Mouse (Mus musculus) midbrain, embryonic 11.5 days (tissue): Measurements from ENCODE around the gene Tmem207. TPM values are rescaled to one million over a fixed set of nuclear protein-coding genes. Genes with fewer than 3 reads are reported as not detected.

Experiments
- ATAC-seq: fragments of 200-750 bp; cut with Nextera tagmentation; 2 replicates; pipeline ENCODE4 v1.8.0; 2017; ENCODE audit warnings: moderate TSS enrichment, moderate library complexity; ENCODE audit not compliant: low FRiP score
- DNase-seq: peaks from one replicate; pipeline ENCODE4 v3.0.0; 2015; ENCODE audit warnings: low spot score; ENCODE audit errors: missing footprints
- H3K27ac ChIP-seq: fragments of 300-500 bp; sonication (generic); 2 replicates; pipeline ENCODE4 v1.5.1; 2014; ENCODE audit warnings: low read depth, low read length
- H3K27me3 ChIP-seq: fragments of 300-500 bp; sonication (generic); 2 replicates; pipeline ENCODE4 v1.6.1; 2014; ENCODE audit warnings: mild to moderate bottlenecking, low read length, moderate library complexity, mixed read lengths; ENCODE audit not compliant: control insufficient read depth, insufficient read depth
- H3K36me3 ChIP-seq: fragments of 300-500 bp; sonication (generic); 2 replicates; pipeline ENCODE4 v1.6.1; 2014; ENCODE audit warnings: mild to moderate bottlenecking, low read length, moderate library complexity, mixed read lengths; ENCODE audit not compliant: control insufficient read depth, insufficient read depth
- H3K4me1 ChIP-seq: fragments of 300-500 bp; sonication (generic); 2 replicates; pipeline ENCODE4 v1.6.1; 2014; ENCODE audit warnings: low read length; ENCODE audit not compliant: control insufficient read depth, insufficient read depth
- H3K4me2 ChIP-seq: fragments of 300-500 bp; sonication (generic); 2 replicates; pipeline ENCODE4 v1.6.1; 2014; ENCODE audit warnings: mild to moderate bottlenecking, moderate library complexity
- H3K4me3 ChIP-seq: fragments of 300-500 bp; sonication (generic); 2 replicates; pipeline ENCODE4 v1.5.1; 2014; ENCODE audit warnings: low read depth, low read length
- H3K9ac ChIP-seq: fragments of 300-500 bp; sonication (generic); 2 replicates; pipeline ENCODE4 v1.6.1; 2014; ENCODE audit warnings: low read length
- H3K9me3 ChIP-seq: fragments of 300-500 bp; sonication (generic); 2 replicates; pipeline ENCODE4 v1.6.1; 2016; ENCODE audit warnings: low read length; ENCODE audit not compliant: control insufficient read depth
- WGBS: fragments of 180-500 bp; shearing (Covaris S2); extraction: QIAGEN DNeasy Blood & Tissue Kit; methylation state at CpG from one replicate; pipeline ENCODE4 v1.1.7; 2014; 5-methylcytosine and 5-hydroxymethylcytosine counted together
- polyA plus RNA-seq: library from polyadenylated mRNA; unstranded; fragments of >200 nt; fragmentation: Nextera tagmentation; extraction: Ambion mirVana; gene quantifications from 2 replicates; pipeline ENCODE4 v1.2.1, GENCODE M21; 2014

Gene Tmem207
- polyA plus RNA-seq, 1 experiment from 2014 or later: 0.20 TPM

DNA sequence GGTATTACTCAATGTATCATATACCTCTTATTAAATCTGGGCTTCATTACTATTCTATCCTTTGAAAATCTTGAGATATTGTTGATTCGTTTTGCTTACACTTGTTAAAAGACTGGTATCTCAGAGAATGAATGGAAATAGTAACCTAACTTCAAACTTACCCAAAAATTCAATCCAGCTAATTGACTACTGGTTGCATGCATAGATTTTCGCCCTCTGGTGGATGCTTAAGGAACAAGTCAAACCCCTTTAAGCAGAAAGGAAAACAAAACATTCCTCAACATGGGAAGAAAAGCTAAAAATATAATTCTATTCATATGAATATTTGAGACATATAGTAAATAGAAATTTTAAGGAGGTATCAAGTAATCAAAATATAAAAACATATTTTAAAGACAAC is 30.8 kb downstream of the Tmem207 start:
- ATAC-seq (no peak), DNase-seq (no peak)
- Histone ChIP-seq H3K36me3 (no peaks in the 10 kb centered on the region), H3K4me2 (no peak overlapping the region), H3K27ac (no peak overlapping the region), H3K4me1 (no peaks in the 10 kb centered on the region), H3K27me3 (no peaks in the 10 kb centered on the region), H3K9me3 (no peaks in the 10 kb centered on the region), H3K9ac (no peak overlapping the region), H3K4me3 (no peak overlapping the region)
- WGBS: 9% methylated on average over 2 of the region's 2 CpGs

DNA sequence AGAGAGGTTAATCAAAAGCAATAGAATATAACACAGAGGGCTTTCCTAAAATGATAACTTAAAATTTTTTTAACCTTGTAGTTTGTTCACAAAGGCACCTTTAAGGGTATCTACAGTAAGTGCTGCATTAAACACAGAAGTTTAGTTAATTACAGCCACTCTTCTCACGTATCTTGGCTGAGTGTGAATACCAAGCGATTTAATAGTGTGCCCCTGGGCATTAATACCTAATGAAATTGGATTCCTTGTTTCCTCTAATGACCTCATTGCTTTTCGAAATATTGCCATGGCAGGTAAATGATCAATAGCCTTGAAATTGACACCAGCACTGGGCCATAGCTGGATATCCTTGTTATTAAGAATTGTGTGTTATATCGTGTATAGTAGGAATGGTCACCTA is 55.3 kb downstream of the Tmem207 start:
- ATAC-seq (no peak), DNase-seq (no peak)
- 90% methylated on average over 4 of the region's 4 CpGs for WGBS
- Histone ChIP-seq H3K9me3 (no peaks in the 10 kb centered on the region), H3K9ac (no peak overlapping the region), H3K4me2 (no peak overlapping the region), H3K4me1 (no peaks in the 10 kb centered on the region), H3K4me3 (no peak overlapping the region), H3K36me3 (no peaks in the 10 kb centered on the region), H3K27me3 (no peaks in the 10 kb centered on the region), H3K27ac (no peak overlapping the region)

DNA sequence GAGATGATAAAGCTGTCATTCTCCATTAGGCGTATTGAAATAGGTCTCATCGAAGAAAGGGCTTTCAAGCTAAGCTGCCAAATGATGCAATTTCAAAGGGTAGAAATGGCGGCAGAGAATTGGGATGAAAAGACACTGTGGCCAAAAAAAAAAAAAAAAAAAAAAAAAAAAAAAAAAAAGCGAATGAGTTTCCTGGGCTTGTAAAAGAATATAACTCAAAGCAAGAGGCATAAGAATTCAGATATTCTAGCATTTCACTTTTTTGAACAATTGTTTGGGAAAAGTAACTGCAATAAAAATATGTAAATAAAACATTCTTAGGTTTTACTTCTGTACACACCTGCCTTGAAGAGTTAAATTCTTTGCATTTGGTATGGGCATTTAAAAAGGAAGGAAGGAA is 60.0 kb downstream of the Tmem207 start:
- H3K27me3 ChIP-seq: no peaks in the 10 kb centered on the region
- H3K27ac ChIP-seq: no peak overlapping the region
- H3K4me1 ChIP-seq: no peaks in the 10 kb centered on the region
- 80% methylated on average over 4 of the region's 4 CpGs for WGBS
- H3K36me3 ChIP-seq: no peaks in the 10 kb centered on the region
- no peak overlapping the region for H3K4me2 ChIP-seq
- DNase-seq (no peak), ATAC-seq (no peak)
- H3K9ac ChIP-seq: no peak overlapping the region
- no peaks in the 10 kb centered on the region for H3K9me3 ChIP-seq
- no peak overlapping the region for H3K4me3 ChIP-seq

DNA sequence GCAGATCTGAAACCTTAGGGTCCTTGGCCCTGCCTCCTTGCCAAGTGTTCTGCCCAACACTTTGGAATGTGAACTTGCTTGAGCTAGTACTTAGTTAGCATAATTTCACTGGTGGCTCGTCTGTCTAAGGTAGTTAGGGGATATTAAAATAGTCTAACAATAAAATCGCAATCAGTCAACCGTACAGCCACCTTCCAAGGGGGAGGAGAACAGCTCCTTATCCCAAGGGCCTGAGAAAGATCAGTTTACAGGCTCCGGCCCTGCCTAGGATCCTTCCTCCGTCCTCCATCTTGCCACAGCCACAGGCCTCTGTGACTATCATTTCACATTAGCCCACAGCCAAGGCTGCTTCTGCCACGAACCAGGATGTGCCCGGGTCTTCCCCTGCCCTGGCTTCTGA is 63.7 kb downstream of the Tmem207 start, which contains the start of gene Cldn16:
Cldn16 (plus strand) TSS at position 301 of the 400 bp plus-strand sequence.
- no peaks in the 10 kb centered on the region for H3K4me1 ChIP-seq
- no peak within 1 kb of the TSS for H3K9ac ChIP-seq
- no peaks in the 10 kb centered on the region for H3K36me3 ChIP-seq
- 83% methylated on average over 7 of the region's 7 CpGs for WGBS
- no peak for ATAC-seq
- H3K27me3 ChIP-seq: no peaks in the 10 kb centered on the region
- no peak within 1 kb of the TSS for H3K27ac ChIP-seq
- DNase-seq: no peak
- H3K4me3 ChIP-seq: no peak within 1 kb of the TSS
- H3K4me2 ChIP-seq: no peak within 1 kb of the TSS
- no peaks in the 10 kb centered on the region for H3K9me3 ChIP-seq

DNA sequence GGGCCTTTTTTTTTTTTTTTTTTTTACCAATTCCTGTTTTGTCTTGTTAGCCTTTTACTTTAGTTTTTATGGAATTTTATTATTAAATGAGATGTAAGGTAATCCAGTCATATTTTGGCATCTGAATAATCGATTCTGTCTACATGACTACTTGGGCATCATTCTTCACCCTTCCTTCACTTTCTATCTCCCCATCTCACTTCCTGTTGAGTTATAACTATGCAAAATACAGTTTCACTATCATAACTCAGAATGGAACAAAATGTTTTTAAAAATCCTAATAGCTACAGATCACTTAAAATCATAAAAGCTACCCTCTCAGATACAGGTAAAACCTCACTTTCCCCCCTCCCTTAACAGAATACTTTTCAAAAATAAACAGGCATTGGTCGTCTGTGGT is 70.4 kb downstream of the Tmem207 start:
- H3K4me2 ChIP-seq: no peak overlapping the region
- H3K27me3 ChIP-seq: no peaks in the 10 kb centered on the region
- no peak overlapping the region for H3K27ac ChIP-seq
- ATAC-seq (no peak), DNase-seq (no peak)
- 88% methylated on average over 2 of the region's 2 CpGs for WGBS
- no peak overlapping the region for H3K9ac ChIP-seq
- H3K36me3 ChIP-seq: no peaks in the 10 kb centered on the region
- no peaks in the 10 kb centered on the region for H3K4me1 ChIP-seq
- no peaks in the 10 kb centered on the region for H3K9me3 ChIP-seq
- H3K4me3 ChIP-seq: no peak overlapping the region

DNA sequence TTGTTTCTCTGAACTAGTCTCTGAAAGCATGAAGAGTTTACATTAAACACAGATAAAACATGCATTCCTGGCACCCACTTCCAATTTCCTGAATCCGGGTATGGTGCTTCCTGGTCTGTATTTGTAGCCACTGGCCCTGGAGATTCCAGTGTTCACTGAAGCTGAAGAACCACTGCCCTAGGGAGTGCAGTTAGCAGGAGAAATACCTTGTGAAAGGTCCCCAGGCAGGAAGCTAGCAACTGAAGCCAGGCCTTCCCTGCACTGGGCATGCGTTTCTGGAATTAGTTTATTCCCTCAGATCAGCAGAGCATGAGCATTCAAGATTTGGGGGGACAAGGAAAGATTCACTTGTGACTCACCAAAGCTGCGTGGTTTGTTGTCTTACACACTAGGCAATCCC is 72.4 kb downstream of the Tmem207 start:
- Histone ChIP-seq H3K4me3 (no peak overlapping the region), H3K9ac (no peak overlapping the region), H3K4me1 (no peaks in the 10 kb centered on the region), H3K27ac (no peak overlapping the region), H3K27me3 (no peaks in the 10 kb centered on the region), H3K4me2 (no peak overlapping the region), H3K36me3 (no peaks in the 10 kb centered on the region), H3K9me3 (no peaks in the 10 kb centered on the region)
- WGBS: 63% methylated on average over 3 of the region's 3 CpGs
- DNase-seq (no peak), ATAC-seq (no peak)

Other genes with a start within 250 kb of the Tmem207 start
- 3.3 and 4.1 TPM in 2 replicates for gene Cldn1, start 154.9 kb downstream of the Tmem207 start, polyA plus RNA-seq
- gene Cldn16, start 63.6 kb downstream of the Tmem207 start, polyA plus RNA-seq: not detected in 2 replicates
- 7.2 and 8.1 TPM in 2 replicates for gene Il1rap, start 54.9 kb upstream of the Tmem207 start, polyA plus RNA-seq